Mouse (Mus musculus) T-helper 17 cell (primary cell): ENCODE results near the gene Cyp2u1.

ENCODE experiments used
- in situ Hi-C, 2 experiments: fragments of 300-600 bp; cut with MboI, MseI; formaldehyde crosslinking; loops; 1 replicate in 1 of 2; 2 replicates in 1 of 2; pipeline ENCODE4 v1.15.1; 2025; ENCODE audit warnings: high pct_unique_total_duplicates in 2 of 2

The Cyp2u1 gene

DNA sequence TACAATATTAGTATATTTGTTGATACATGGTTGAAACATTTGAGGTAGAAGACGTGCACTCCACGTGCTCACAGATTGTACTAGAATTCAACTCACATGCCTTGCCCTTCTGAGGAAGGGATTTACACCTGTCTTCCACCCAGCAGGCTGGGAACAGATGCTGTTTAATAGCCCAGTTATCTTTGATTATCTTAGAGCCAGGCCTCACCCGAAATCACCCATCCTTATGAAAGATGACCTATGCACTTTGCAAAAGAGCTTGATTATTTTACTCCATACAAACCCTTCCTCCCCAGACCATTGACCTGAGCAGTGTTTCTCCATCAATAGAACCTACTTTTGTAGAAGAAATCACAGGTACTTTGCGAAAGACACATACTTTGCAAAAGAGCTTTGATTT, 7.5 kb upstream of the Cyp2u1 start:
- in situ Hi-C loops: no loop called here

DNA sequence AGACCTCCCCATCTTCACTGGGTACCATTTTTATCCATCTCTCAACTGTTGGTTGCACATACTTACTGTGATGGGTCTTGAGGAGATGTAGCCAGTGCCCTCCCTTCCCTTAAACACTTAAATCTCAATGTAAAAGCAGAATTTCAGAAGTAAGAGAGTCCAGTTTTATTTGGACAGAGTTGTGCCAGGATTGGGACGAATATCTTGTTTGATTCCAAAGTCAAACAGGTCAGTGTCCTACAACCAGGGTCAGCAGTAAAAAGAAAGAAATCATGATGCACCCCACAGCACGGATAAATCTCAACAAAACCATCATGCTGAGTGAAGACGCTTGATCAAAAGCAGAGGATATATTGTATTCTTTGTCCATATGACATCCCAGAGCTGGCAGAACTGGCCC, 4.8 kb upstream of the Cyp2u1 start:
- in situ Hi-C loops: no loop called here

DNA sequence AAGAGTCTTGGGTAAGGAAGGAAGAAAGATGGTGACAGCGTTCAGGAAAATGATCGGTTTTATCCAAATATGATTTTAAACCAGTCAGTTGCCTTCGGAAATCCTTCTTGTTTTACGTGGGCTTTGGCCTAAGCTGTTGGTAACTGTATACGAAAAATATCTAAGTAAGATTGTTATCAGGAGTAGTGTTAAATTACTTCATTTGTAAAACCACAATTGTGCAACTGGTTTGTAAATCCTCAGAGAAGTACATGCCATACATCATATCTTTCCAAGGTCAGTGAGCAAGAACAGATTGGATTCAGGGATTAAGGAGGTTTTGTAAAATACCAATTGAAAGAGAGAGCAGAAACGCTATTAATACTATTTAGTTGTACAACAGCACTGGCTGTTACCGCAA, 3.2 kb upstream of the Cyp2u1 start:
- in situ Hi-C loops: no loop called here

DNA sequence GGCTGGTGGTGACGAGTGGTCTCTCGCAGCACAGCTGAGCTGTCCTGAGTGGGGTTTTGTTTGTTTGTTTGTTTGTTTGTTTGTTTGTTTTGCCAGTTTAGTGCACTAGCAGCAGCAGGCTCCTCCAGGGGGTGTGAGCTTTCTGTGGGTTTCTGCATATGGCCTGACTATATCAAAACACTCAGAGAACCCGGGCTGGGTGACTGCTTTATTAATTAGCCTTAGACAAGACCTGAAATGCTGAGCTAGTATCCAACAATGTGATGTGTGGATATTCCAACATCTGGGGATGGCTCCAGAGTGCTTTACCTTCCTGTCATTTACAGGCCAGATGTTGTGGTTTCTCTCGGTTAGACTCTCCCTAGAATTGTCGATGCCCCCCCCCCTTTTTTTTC, 290 bp upstream of the Cyp2u1 start:
- in situ Hi-C loops: loop anchor here in 1 of 2 experiments (5.0 kb wide), 1 partner anchor 249 kb away; no protein-coding TSS in a partner anchor

DNA sequence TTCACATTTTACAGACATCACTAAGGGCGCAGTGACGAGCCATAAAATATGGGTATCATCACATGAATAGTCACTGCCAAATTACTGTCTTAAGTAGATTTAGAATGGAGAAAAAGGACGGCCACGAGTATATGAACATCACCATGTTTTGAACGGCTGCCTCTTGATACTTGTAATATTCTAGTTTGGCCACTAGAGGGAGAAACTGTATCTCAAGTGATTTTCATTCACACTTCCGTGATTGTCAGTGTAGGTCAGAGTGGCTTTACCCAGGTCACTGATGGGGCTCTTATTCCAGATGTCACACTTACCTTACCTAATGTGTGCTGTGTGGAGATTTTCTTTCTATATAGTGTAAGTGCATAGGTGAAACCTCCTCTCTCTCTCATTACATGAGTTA, 3.1 kb downstream of the Cyp2u1 start:
- in situ Hi-C loops: loop anchor here in 1 of 2 experiments (5.0 kb wide), 1 partner anchor 252 kb away; no protein-coding TSS in a partner anchor

DNA sequence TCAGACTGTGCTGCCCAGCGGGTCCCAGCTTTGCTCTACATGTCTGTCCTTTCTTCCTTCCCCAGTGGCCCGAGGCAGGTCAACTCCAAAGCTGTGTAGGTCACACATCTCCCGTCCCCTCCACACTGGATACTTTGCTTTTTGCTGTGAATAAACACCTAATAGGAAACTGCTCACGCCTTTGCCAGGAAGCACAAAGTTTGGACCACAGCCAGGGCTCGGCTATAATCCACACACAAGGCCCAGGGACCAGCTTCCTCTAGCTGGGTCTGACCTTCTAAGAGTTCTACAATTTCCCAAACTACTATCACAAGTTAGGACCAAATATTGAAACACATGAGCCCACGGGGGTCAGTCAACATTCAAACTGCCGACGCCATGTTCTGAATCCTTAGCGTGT, 3.9 kb downstream of the Cyp2u1 start:
- in situ Hi-C loops: no loop called here

DNA sequence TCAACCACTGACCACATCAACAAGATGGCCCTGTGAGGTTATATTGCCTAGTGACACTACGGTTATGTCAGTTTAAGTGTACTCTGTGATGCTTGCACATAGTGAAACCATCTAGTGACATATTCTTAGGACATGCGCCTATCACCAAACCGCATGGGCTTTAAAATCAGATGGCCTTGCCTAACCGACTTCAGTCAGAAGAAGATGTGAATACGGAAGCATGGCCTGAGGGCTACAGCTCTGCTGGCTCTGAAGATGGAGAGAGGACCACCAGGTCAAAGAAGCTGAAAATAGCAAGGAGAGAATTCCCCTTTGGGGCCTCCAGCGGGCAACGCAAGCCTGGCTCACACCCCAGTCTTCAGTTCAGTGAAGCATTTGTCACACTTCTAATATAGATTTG, 6.1 kb downstream of the Cyp2u1 start:
- in situ Hi-C loops: no loop called here

DNA sequence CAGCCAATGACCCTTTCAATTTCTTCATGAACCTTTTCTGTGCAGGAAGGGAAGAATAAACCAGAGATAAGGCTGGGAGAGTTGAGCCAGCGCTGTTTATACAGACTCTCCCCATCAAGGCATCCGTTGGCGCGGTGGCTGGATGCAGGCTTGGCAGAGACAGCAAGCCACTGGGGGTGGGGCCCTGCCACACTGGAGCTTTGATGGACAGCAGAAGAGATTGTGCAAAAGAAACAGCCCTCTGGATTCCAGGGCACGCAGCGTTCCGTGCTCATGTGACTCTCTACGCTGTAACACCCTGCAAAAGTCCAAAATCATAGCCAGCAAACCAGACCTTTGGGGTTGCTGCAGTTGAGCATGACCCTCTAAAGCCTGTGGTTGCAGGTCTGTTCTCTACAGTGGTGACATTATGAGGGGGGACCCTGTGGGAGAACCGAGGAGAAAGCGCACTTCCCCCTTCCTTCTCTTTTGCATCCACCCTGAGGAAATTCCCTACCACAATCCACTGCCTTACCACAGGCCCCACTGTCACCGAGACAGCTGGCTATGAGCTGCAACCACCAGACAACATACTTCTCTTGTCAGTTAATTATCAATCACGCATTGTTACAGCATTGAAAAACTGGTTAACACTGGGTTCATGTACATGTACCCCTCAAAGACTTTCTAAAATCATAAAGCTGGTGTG, 7.4 kb downstream of the Cyp2u1 start:
- in situ Hi-C loops: no loop called here

DNA sequence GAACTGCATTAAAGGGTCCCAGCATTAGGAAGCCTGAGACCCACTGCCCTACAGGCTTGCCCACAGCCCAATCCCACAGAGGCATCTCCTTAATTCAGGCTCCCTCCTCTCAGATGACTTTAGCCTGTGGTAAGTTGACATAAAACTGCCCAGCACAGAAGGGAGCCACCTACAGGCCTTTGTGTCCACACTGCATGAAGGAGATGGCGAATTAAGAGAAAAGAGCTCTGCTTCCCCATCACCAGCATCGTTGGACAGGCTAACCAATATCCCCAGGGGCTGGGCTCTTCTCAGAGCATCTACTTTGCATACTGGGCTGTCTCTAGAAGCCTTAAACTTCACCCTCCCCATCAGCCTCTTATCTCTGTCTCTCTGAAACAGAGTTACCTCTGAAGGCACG, 8.5 kb downstream of the Cyp2u1 start:
- in situ Hi-C loops: no loop called here

DNA sequence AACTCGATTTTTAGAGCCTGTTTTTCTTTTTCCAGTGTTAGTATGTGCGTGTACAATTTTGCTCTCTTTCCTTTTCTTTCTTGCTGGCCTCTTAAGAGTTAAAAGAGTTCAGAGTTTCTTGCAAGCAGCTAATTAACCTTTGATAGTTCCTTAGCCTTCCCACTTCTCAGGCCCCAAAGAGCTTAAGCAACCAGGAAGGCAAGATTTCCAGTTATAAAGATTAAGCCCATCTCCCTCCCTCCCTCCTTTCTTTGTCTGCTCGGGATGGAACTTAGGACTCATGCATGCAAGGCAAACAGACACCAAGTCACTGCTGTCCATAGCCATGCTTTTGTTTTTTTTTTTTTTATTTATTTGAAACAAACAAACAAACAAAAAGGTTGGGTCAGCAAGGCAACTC, 10.1 kb downstream of the Cyp2u1 start:
- in situ Hi-C loops: no loop called here

DNA sequence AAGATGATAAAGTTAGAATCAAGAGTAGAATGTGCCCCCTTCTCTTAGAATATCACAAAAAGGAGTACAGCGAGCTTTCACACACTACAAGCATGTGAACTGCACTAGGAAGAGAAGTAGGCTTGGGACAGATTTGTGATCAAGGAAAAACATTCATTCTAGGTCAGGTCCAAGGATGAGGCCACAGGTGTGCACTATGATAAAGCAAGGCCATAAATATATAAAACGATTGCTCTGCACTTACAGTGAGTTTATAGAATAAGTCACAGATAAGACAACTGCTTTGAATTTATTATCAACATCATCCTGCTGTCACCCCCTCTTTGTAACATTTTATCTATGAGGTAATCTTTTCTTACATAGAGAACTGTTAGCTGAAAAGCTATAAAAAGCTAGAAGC, 10.7 kb downstream of the Cyp2u1 start:
- in situ Hi-C loops: no loop called here

DNA sequence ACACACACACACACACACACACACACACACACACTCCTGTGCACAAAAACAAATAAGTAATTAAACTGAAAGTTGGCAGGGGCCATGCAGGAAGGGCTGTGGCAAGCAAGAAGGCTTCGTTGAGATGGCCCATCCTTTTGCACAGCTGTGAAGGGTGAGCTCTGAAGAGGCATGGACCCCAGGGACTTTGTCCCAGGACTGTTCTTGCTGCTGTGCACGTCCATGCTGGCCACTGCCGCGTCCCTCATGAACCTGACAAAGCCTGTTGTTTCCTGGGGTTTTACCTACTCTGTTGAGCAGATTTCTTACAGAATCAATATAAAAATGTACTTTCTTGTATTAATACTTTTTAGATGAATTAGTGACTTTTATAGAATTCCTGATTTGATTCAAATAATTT, 11.1 kb downstream of the Cyp2u1 start:
- in situ Hi-C loops: no loop called here

DNA sequence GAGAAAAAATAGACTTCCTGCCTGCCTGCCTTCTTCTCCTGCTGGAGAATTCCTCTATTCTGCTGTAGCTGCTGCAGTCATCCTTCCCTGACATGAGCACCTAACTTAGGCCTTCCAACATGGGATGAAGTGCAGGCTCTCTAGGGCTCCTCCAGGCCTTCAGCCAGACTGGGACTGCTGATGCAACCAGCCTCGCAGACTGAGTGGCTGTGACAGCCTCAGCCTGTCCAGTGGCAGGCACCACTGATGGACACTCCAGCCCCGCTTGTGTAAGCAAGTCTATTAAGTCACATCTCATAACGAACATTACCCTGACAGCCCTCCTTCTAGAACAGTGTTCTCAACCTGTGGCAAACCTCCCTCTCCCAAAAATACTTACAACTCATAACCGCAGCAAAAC, 28.9 kb downstream of the Cyp2u1 start:
- in situ Hi-C loops: no loop called here

DNA sequence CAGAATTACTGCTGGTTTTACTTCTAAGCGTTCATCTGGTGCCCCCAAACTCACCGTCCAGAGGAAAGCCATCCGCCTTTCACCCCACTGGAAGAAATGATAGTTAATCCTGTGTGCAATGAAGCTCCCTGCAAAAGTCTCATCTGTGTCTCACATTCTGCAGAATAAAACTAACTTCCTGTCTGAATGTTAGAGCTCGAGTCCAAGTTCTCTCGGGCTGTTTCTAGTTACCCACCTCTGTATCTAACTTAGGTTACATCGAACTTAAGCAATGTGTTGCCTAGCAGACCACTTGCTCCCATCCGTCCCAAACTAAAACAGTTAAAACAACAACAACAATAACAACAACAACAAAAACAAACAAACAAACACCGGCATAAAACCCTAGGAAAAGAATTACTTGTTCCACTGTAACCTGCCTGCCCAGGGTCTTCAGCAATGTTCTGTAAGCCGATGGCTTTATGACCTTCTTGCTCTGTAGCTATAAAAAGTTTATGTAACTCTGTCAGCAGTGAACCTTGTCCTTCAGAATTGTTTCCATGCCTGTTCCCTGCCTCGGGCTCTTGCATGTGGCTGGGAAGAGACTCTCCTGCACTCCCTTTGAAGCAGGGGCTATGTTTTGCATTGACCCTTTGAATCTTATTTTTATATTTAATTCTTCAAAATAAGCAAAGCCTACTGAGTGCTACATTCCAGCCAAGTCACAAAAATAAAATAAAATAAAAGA, 30.5 kb downstream of the Cyp2u1 start:
- in situ Hi-C loops: no loop called here

DNA sequence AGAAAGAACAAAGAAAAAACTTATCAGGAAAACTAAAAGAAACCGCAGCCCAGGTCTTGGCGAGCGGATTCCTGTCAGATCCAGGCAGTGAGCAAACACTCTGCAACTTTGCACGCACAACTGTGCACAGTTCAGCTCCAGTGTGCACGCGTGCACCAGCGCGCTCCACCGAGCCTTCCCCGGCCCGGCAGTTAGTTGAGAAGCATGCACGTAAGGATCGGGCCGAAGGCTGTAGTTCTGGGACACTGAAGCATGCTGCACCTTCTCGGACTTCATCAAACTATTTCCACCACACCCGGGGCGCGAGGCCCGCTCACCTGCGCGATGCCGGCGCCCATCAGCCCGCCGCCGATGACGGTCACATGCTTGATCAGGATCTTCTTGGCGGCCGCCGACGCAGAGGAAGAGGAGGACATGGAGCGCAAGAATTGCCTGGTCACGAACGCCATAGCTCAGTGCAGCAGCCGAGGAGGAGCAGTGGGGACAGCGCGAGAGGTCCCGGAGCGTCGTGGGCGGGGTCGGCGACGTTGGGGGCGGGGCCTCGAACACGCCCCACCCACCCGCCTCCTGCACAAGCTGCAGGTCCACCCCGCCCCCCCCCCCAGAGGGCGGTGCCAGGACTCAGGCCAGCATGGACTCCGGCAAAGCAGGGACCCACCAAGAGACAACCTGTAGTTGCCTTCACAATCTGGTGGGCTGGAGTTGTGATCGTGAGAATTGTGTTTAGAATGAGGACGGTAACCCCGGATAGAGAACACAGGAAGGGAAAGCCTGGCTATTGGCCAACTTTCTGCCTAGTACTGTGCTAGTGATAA, 31.3 kb downstream of the Cyp2u1 start, which contains the start of gene Hadh:
Hadh (minus strand) TSS at position 543 of the 815 bp plus-strand sequence.
- in situ Hi-C loops: no loop called here

DNA sequence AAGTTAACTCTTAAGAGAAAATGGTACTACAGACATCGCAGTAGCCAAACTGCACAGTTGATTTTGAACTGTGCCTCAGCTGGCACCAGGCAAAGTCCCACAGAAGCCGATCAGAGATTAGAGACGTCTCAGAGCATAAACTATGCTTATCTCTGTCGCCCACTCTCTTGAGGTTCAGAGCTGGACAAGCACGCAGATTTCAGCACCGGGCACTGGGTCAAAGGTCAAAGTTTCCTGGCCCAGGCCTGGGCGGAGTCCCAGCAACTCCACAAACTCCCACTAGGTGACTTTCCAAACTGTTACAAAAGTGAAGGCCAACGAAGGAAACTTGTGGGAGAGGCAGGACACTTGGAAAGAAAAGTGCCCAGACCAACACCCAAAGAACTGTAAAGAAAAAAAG, 31.9 kb downstream of the Cyp2u1 start:
- in situ Hi-C loops: no loop called here

DNA sequence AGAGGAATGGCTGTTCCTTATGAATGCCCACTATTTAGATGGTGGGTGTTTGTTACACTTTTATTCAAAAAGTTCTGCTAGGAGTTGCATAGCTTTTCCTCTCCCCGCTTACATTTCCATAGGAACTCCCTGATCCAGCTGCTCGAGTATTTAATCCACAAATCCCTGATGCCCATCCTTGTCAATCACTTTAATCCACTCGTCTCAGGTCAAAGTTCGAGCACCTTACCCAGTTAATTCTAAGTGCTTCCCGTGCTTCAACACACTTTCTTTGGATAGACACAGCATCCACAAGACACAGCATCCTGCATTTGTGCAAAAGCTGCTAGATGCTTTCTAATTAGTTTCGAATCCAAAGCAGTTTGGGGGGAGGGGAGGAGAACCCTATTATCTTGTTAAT, 32.6 kb downstream of the Cyp2u1 start:
- in situ Hi-C loops: no loop called here

DNA sequence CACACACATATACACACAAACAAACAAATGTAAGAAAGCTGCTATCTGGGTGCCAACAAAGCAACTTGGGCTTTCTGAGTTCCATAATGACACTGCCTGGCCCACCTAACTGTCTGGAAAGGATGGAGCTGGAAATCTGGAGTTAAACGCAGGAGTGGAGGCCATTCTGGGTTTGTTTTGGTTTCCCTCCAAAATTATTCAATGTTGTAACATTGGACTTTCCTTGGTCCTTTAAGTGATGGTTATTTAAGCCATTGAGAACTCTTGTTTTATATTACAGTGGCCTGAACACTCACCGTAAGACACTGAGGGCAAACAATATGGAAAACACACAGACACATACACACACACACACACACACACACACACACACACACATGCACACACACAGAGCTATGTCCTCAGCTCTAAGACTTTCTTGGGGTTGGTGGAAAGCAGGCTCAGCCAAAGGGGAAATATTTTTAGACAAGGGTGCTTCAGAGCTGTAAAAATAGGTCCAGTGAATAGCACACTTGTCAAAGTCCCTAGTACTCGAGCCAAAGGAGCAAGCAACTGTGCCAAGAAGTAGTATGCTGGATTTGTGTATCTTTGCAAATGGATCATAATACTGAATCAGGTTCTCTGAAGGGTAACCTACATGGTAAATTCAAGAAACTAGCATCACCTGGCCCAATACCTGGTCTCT, 36.5 kb downstream of the Cyp2u1 start:
- in situ Hi-C loops: no loop called here

DNA sequence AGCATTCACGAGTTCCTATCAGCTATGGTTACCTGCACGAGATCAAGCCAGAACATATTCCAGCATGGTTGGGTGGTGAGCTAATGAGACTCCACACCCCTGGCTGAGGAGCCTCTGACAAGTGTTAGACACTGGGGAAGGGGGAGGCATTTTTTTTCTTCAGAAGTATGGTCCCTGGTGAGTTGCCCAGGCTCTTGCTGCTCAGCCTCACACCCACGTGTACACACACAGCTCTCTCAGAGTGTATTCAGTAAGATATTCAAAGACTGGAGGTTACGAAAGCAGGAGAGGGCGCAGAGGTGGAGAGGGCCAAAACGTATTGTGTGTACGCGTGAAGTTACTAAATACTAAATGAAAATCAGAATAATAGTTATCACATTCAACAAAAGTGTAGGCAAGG, 37.5 kb downstream of the Cyp2u1 start:
- in situ Hi-C loops: no loop called here

DNA sequence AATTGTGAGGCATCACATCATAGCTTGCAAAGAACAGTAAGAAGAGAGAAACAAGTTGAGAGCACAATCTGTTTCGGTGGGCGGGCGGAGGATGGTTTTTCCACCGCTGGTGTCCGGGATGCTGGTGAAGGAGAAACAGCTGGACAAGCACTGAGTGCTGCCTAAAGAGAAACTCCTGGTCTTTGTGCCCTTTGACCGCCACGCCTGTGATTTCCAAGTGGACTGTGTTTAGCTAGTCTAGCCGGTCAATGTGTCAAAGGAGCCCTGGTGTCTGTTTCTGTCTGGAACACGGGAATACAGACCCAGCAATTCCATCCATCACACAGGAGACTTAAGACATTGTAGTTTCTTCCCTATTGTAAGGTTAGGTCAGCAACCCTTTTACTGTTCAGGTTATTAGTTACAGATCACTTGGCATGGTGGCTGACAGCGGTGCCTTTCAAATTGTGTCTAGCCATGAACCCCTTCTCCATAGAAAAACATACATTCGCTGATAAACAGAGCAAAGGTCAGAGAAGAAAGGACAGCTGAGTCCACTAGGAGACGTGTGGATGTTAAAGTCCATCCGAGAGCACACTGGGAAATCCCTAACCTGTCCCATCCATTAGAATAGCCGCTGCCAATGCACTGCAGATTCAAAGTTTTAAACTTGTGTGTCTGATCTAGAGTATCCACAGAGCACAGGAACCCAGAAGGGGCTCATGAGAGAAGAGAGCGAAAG, 39.1 kb downstream of the Cyp2u1 start:
- in situ Hi-C loops: no loop called here

DNA sequence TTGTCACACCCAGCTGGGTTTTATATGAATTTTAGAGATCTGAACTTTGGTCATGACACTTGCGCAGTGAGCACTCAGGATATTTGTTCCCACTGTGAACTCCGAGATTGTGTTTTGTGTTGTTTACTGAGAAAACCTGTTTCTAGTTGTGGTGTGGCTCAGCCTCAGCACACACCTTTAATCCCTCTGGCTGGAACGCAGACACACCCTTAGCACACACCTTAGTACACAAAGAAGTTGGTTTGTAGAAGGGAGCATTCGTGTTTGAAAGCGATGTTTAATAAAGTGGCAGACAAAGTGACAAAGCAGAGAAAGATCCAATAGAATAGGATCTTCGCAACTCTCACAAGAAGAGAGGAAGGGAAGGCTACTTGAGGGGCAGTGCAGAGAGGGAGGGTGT, 42.6 kb downstream of the Cyp2u1 start:
- in situ Hi-C loops: no loop called here
